Mouse (Mus musculus) liver (tissue): ENCODE results near the gene Grm1.

Experiments used
- DNase-seq: peaks from one replicate; pipeline ENCODE4 v3.0.0-alpha.2; 2020; ENCODE audit warnings: mixed read lengths

Grm1 gene

DNA sequence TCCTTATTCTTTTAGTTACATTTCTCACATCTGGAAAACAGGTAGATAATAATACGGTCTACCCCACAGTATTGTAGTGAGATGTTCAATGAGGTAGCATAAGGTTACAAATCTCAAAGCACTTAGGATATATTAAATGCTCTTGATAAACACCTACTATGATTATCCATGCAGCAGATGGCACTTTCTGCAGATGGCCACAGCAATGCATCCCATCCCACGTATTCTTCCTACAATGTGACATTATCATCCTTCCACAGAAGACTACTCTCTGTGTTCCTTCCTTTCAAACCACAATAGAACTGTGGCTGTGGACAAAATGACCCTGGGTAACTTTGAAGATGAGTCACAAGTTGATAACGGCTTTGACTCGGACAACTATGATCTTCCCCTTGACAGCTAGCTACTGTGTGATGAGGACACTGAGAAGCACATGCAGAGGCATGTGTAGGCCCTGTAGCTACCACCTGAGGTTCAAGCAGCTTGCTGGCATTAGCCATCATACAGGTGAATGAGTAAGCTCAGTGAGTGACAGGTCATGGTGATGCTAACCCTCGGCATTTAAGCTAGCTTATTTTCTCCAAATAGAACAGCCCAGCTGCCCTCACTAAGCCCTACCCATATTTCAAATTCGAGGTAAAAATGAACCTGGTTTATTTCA is 117.5 kb downstream of the Grm1 start:
- no peak for DNase-seq

DNA sequence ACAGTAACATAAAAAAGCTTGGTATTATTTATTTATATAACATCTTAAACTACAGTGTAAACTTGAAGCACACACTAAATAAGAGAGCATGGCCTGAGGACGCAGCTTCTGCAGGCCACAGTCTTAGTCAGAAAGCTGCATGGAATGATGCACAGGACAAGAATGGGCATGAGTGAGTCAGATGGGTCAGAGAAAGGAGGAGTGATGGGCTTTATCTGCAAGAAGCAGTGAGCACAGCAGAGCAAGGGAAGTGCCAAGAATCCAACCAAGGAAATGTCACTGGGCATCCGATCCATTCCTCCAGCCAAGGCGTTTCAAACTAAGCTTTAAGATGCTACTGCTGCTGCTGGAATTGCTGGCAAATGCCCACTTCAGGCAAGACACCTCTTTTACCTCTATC is 131.6 kb downstream of the Grm1 start:
- DNase-seq: no peak

DNA sequence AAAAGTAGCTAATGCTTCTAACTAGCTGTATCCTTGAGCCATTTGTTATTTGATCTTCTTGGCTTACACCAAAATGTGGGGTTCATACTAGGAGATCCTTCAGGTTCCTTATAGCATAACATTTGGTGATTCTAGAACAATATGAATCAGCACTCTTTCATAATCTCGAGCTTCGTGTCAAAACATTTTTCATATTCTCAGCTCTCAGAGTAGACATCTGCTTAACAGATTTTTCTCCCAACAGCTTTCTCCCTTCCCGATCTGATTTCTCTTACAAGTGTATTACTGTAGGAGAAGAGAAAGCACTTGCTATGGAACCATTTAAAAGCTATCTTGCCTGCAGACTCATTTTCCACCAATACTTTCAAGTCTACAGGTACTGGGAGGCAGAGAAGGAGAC is 133.0 kb downstream of the Grm1 start:
- DNase-seq: no peak

DNA sequence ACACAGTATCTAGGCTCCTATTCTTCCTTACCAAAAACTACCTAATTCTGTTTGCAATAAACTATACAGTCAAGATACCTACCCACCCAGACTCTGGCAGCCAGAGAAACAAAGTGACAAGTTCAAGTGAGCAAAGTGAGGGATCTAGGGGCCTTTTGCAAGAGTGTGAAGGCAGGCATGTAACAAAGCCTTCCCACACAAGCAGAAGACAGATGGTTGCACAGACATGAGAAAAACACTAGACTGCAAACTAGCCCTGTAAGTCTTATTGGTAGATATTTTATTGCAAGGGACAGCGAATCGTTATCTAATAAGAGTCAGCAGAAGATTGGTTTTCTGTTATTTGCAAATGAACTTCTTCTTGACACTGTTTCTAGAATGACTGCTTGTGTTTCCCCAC is 134.6 kb downstream of the Grm1 start:
- no peak for DNase-seq

DNA sequence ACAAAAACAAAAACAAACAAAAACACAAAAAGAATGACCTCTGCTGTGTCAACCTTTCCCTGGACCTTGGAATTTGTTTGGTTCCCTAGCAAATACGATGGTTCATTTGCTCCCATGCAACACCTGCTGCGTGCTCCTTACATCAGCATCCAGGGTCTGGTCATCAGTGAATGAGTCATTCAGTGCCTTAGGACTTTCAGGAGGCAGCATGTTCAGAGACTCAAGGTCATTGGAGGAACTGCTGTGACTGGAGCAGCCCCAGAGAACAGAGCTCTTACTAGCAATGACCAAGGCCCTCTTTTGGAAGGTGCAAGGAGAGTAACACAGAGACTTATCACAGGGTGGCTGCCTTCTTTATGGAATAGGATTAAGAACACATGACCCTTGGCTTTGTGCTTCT is 138.2 kb downstream of the Grm1 start:
- no peak for DNase-seq

DNA sequence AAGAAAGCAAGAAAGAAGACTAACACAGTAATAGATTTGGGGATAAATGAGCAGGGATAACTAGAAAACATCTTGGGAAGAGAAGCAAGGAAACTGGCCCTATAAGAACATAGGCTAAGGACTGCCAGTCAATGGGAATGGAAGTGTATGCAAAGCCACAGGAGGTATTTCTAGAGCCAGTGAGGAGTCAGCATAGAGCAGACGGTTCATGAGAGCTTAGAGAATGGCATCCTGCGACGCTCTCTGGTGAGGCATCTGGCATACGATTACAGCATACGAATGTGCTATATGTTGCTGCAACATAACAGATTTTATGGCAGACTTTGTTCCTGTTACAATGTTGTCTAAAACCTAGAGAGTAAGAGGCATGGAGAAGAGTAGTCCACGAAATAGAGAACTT is 139.9 kb downstream of the Grm1 start:
- DNase-seq: no peak

DNA sequence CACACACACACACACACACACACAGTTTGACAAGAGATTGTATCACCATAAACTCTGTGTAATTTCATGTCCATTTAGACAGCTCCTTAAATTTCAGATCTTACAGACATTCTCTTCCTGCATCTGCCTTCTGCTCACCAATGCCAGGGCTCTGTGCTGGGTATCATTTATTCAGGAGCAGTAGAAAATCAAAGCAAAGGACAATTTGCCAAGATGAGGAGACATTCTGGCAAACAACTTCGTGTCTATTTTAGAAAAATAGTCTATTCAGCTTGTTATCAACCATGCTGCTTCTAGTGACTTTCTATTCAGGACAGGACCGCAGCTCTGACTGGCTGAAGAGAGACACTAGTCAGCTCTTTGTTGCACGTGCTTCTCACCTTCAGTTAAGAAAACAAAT is 146.3 kb downstream of the Grm1 start:
- no peak for DNase-seq

DNA sequence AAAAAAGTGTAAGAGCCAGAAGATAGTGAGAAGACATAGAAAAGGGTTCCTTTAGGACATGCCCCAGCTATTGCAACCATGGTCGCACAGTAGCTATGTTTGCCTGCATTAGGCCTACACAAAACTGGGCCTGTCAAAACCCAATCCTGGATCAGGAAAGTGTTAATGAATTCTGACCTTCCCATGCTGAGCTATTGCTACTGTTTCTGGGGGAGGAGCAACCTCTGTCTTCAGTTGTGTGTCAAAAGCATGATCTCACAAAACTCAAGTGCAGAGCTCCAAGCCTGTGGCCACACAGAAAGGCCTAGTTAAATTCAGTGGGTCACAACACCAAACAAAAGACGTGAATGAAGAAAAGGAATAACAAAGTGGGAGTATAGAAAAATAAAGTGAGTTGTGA is 152.5 kb downstream of the Grm1 start:
- DNase-seq: no peak

DNA sequence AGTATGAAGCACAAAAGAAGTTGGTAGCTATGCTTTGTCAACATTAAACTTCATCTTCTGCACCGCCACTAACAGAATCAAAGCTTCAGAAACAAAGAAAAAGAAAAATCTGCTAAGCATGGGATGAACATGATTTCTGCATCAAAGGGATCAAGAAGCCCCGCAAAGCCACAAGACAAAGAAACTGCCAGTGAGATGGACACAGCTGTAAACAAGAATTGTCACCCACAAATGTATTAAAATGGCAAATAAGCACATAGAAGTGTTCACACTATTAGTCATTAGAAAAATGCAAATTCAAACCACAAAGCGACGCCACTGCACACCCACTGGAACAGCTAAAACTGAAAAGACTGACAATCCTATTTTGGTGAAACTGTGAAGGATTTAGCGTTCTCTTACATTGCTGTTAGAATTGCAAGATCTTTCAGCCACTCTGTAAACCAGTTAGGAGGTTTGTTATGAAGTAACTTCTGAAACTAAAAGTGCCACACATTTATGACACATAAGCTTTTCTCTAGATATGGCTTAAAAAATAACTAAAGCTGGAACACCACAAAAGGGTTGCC is 153.3 kb downstream of the Grm1 start:
- no peak for DNase-seq

DNA sequence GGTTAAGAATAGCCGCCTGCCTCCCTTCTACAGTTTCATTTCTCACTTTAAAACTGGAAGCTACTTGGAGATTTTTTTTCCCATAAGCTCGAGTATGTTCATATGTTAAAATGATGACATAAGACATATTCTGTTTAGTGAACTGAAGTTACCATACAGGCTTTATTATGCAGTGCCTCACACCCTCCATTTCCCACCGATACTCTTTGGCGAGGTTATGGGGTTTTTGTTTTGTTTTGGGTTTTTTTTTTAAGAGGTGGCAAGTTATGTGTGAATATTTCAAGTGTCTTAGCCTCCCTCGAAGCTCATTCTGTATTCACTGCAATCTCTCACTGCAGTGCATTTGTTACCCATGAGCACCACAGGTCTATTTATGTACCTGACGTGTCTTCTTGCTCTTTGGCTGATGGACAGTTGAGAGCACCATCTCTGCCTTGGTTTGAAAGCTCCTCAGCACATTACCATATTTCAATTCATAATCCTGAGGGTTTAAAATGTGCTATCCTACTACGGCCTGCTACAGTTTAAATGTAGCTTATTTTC is 164.2 kb downstream of the Grm1 start:
- DNase-seq: no peak

DNA sequence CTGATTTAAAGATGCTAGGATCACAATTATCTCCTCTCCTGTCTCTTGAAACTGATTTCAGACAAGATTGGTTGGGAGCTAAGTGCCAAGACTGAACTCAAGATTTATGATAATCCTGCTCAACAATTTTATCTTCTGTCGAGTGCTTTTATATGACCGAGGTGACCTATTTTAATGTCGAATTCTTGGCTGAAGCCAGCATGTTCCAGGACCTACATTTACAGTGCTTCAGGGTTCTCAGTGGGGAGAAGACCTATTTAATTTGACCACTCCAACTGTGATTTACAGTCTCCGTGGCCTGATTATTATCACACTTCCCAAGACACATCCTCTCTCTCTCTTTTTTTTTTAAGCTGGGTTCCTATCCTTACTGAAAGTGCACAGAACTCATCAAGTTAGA is 168.5 kb downstream of the Grm1 start:
- no peak for DNase-seq

DNA sequence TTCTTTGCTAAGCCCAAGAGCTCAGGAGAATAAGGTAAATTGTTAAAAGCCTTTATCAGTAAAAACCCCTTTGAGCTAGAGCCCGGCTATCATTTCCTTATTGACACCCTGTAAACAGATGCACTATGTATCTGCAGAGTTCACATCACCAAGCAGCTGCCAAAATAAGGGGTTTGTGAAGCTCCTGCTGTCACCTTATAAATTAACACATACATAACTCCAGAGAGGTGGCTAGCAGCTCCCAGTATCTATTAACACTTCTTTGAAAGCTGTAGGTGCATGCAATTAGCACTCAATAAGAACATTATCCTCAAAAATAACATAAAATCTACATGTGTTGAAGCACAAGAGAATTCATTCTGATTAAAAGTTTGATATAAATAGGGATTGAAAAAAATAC is 191.9 kb downstream of the Grm1 start:
- no peak for DNase-seq

DNA sequence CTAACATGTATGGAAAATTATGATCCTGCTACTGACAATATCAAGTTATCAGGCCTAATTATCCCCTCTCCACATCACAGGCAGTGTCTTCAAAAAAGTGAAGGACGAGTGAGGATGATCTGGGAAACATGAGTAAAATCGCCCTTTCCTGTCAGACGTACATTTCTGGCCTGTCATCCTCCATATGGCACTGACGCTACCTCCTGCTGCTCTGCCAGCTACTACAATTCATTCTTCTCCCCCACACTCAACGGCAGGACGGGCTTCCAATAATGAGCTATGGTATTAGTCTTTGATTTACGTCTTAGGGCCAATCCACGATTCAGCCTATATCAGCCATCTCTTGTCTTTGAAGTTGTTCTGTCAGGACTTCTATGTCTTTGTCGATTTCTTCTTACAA is 193.6 kb downstream of the Grm1 start:
- DNase-seq: no peak

DNA sequence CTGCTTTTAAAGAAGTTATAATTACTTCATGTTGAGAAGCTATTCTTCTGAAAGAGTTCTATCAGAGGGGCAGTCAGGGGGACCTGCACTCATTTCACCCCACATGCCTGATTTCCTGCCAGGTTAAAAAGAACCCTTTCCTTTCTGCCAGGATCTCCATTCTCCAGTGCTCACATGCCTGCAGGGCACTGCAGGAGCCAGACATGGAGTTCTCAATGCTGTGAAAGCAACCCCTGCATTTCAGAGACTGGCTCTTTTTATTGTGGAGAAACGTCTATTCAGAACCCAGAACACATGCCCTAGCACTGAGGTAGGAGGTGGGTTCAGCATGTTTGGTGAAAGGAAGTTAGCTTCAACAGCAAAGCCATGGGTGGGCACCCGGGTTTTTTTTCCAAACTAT is 197.2 kb downstream of the Grm1 start:
- no peak for DNase-seq

DNA sequence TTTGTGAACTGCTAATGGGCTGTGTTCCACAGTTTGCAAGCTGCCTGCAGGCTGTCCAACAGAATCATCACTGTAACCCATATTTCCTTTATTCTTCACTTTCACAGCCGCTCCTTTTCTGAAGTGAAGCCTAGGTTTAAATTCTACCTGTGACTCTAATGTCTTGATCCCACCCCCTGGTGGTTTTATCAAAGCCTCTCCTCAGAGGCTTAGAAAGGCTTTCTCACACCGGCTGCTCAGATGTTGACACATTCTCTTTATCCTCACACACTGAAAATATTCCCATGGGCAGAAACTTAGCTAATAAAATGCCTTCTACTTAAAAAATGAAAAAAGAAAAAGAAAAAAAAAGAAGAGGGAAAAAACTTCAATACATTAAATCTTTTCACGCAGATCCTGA is 210.0 kb downstream of the Grm1 start:
- DNase-seq: no peak

DNA sequence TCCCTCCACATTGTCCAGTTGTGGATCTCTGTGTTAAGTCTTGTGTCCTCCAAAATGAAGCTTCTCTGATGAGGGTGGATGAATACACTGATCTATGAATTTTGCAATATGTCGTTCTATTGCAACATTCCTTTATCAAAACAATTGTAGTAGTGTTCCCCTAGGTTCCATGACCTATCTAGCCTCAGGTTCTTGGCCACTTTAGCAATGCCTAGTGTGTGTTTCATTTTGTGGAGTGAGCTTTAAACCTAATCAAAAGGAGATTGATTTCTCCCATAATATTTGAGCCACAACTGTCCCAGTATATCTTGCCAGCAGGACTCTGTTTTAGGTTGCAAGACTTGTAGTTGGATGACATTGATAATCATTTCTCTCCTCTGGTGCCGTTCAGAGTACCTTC is 211.9 kb downstream of the Grm1 start:
- no peak for DNase-seq

DNA sequence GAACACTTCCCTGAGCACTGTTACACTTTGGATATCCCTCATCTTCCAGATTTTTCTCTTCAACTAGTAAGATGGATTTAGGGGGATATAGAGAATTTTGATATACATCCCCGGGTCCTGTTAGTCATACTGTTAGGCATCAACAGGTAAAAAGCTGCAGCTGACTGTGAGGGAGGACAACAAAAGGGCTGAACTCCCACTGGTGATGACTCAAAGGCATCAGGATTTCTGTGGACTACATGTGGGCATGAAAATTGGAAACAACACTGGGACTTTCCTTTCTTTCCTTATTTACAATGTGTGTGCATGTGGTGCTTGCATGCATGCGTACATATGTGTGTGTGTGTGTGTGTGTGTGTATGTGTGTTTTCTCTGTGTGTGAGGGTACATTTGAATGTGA is 215.9 kb downstream of the Grm1 start:
- DNase-seq: no peak

DNA sequence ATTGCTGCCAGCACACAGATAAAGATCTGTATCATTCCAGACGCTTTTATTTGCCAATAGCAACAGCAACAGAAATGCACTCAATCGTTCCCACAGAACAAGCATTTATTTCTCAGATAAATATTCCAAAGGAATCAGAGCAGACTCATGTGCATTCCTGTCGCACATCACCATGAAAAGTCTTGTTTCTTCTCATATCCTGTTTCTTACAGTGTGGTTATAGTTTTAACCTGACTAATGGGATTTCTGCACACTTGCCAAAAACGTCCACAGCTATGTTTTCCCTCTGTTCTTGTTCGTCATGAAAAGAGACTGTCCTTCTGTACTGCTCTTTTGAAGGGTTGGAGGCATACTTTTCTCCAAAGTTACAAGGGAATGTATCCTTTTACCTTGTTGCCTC is 217.4 kb downstream of the Grm1 start:
- no peak for DNase-seq

DNA sequence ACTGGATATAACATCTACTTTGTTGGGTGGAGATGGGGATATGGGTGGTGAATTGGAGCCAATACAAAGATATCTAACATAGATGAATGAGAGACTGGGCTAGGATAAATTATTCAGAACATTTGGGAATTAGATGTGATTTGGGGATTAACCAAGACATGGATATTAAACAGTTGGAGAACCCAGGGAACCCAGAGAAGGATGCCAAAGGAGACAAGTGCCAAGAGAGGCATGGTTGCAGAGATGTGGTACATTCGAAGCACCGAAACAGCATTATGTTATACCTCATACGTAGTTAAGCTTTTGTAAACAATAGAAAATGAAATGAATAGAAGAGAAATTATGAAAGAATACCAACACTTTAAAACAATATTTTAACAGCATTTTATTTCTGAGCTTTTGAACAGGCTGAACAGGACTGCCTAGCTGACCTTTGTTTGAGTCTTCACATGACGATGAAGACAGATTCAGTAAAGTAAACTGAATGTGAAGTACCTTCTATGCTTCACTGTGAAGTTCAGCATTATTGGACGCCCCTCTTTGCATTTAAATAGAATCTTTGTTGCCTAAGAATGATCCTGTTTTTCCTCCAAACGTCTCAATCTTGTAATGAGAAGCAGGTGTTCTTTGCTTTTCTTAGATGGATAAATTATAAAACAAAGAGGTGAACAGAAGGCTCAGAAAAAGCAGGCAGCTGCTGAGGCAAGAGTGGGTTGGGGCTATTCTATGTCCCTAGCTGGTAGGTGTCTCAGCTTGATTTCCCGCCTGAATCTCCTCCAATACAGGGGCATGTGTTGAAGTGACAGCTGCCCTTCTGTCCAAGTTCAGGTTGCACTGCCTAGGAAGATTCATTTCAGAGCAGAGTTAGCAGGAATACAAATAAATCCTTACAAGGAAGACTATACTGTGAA is 234.5 kb downstream of the Grm1 start:
- DNase-seq: no peak

DNA sequence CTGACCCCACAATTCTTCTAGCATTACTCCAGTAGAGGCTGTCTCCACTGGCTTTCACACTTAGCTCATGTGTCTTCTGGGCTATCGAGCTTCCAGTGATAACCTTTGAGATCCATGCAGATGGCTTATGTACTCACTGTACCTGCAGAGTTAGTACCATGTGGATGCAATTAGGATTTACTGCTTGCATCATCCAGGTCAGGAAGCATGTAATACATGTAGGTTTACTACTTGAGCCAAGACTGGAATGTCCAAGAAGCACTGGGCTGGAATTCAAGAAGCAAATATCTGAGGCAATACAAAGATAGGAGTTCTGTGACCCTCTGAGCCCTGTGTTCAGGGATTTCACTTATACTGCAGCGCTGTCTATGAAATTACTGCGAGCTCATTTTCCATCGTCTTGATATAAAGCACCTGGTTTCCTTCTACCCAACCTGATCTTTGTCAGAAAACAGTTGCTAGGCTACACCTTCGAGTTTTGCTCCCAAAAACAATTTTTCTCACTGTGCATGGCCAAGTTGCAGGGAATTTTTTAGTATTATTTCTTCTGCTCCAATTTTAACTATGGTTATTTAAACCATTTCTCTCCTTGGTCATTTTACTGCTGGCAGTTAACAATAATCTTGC is 237.0 kb downstream of the Grm1 start:
- no peak for DNase-seq

DNA sequence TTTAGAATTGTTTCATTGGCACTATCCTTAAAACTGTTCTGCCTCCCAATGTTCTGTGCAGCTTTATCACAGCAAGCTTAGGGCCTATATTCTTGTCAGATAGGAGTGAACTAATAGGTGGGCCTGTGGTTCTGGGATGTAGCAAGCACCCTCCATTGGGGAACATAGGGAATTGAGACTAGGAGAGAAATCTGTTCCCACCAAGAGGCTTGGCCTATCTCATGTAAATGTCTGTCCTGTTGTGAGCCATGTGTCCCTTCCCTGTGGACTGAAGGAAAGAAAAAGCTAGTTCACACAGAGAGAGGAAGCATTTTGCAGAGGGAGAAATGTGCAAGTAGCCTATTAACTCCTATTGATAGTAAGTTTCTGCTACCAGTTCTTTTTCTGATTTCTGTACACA is 246.8 kb downstream of the Grm1 start:
- no peak for DNase-seq

DNA sequence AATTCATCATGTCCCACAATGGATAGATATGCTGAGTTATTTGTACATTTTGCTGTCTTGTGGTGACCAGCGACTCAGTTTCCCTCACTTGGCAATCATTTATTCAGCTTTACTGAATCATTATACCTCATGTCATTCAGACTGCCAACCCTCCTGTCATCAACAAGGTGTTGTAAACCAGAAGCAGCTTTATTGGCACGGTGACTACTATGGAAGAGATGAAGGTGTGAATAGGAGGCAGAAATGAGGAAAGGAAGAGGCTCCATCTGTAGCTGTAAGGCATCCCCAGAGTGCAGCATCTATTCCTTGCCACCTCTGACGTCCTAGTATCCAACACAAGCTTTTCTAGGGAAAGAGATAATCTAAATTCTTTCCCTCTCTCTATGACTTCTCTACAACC is 247.3 kb downstream of the Grm1 start:
- DNase-seq: no peak

DNA sequence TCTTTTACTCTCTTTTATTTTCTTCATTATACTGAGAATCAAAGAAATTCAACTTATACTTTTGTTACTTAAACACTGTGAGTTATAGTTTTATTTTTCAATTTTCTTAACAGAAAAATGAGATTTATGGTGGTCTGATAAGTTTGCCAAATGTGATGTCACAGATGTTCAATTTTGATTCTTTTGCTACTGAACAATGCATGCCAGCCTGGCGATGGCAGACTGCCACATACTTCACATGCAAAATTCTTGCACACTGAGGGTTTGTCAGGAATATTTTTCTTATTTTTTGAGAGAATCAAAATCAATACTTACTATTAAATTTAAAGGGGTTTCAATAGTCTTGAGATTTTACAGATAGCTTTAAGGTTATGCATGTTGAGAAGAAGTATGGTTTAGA is 251.0 kb downstream of the Grm1 start:
- no peak for DNase-seq

DNA sequence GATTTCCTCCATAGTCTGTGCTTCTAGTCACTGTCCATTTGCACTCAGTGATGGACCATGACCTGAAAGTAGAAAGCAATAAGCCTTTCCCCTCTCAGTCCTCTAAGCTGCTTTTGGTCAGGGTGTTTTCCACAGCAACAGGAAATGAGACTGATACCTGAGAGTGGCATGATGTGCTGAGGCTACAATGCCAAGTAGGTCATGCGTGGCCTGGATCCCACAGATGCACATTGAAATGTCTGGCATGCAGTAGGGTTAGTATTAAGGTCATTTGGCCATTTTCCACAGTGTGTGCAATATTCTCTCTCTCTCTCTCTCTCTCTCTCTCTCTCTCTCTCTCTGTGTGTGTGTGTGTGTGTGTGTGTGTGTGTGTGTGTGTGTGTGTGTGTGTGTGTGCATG is 254.8 kb downstream of the Grm1 start:
- no peak for DNase-seq
